Mouse (Mus musculus): ENCODE measurements around the gene Rptor.

GRCm38 (mm10) chr11:119735152-119735551 lies 132.4 kb downstream of the Rptor start:
- TF ChIP-seq POLR2A (IDR thresholded peaks at IDR 0.05; ENCODE audit: borderline replicate concordance, extremely low read depth, insufficient read depth, insufficient read length, poor library complexity, severe bottlenecking) (no peak), CTCF (IDR thresholded peaks at IDR 0.05; ENCODE audit: borderline replicate concordance, extremely low read depth, insufficient read depth, insufficient read length) (no peak)
